Mouse (Mus musculus) G1E (cell line): ENCODE measurements around the gene Faf1. TPM values are rescaled to one million over a fixed set of nuclear protein-coding genes. Genes with fewer than 3 reads are reported as not detected.

Source experiments
- ATAC-seq: 2 replicates; pipeline ENCODE4 v1.8.0; 2016; ENCODE audit warnings: mild to moderate bottlenecking; ENCODE audit not compliant: insufficient number of reproducible peaks, poor library complexity, low FRiP score, severe bottlenecking; ENCODE audit errors: extremely low read depth
- DNase-seq: peaks from one replicate; pipeline ENCODE4 v3.0.0; 2012; ENCODE audit warnings: low spot score
- H3K27me3 ChIP-seq: 2 replicates; pipeline ENCODE4 v1.6.1; 2012; ENCODE audit warnings: mild to moderate bottlenecking, low read length, inconsistent platforms; ENCODE audit not compliant: insufficient read depth
- H3K36me3 ChIP-seq: replicated peaks from 2 replicates; pipeline ENCODE3; 2012; ENCODE audit warnings: mild to moderate bottlenecking, inconsistent platforms
- H3K4me1 ChIP-seq: 2 replicates; pipeline ENCODE4 v1.6.1; 2012; ENCODE audit warnings: low read depth, low read length, inconsistent platforms, mixed read lengths; ENCODE audit not compliant: insufficient read depth
- H3K4me3 ChIP-seq: 2 replicates; pipeline ENCODE4 v1.5.1; 2012; ENCODE audit warnings: low read depth, mild to moderate bottlenecking, inconsistent platforms, low read length, moderate library complexity, mixed read lengths
- H3K9me3 ChIP-seq: replicated peaks from 2 replicates; pipeline ENCODE4 v1.6.1; 2012; ENCODE audit warnings: inconsistent platforms
- CTCF ChIP-seq: IDR thresholded peaks from 2 replicates; pipeline ENCODE4 v1.5.1; 2012; ENCODE audit warnings: low read depth, low read length, inconsistent platforms, mixed read lengths
- GATA1 ChIP-seq: IDR thresholded peaks from 2 replicates; pipeline ENCODE4 v1.6.1; 2012; ENCODE audit warnings: borderline replicate concordance, low read length, inconsistent platforms, mixed read lengths
- GATA2 ChIP-seq: IDR thresholded peaks from 2 replicates; pipeline ENCODE4 v1.6.1; 2012; ENCODE audit warnings: low read depth, low read length, inconsistent platforms, borderline replicate concordance
- POLR2AphosphoS5 ChIP-seq: IDR thresholded peaks from 2 replicates; pipeline ENCODE4 v1.6.1; 2012; ENCODE audit warnings: low read depth, low read length, inconsistent platforms; ENCODE audit not compliant: insufficient replicate concordance
- TAL1 ChIP-seq: conservative IDR thresholded peaks from 2 replicates; pipeline ENCODE4 v1.6.1; 2012; ENCODE audit warnings: low read depth, low read length, inconsistent platforms, mixed read lengths
- polyA plus RNA-seq: library from polyadenylated mRNA; stranded (reverse); fragments of >175 nt; gene quantifications from 2 replicates; pipeline ENCODE4 v1.2.3, GENCODE M21; 2012
- total RNA-seq, 2 experiments: library from RNA; stranded (forward) in 1 of 2; stranded (reverse) in 1 of 2; fragments of 200-1000 nt in 1 of 2; fragments of >200 nt in 1 of 2; fragmentation: Nextera tagmentation in 1 of 2; gene quantifications; 2 replicates each; pipeline ENCODE4 v1.2.3; 2014 to 2017

Faf1 gene
- total and polyA plus RNA-seq, 3 experiments, result 7.1 to 71.9 (median 65.0) TPM

DNA sequence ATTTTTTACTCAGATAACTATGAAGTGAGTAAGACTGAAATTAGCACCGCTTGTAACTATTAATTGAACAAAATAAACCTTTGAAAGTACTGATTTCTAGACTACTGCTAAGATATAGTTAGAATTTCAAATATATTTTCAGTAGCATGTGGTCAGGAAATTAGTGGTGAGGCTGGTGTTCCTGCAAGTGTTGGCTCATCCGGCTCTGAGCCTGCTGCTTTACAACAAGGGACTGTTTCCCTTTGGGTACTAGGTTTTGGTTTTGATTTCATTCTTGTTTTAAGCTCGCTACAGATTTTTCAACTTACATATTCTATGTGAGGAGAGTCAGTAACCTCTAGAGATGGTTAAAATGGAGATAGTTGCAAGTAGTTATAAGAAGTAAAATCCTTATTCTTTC lies 84.1 kb downstream of the Faf1 start:
- ATAC-seq (no peak), DNase-seq (no peak)
- Histone ChIP-seq H3K27me3 (no peaks in the 10 kb centered on the region), H3K4me3 (no peak overlapping the region), H3K36me3 (peaks cover 11% of the 10 kb centered on the region), H3K4me1 (no peaks in the 10 kb centered on the region), H3K9me3 (no peaks in the 10 kb centered on the region)
- TF ChIP-seq GATA2, result no peak
- no peak for TF ChIP-seq TAL1
- TF ChIP-seq POLR2AphosphoS5, result no peak
- TF ChIP-seq CTCF, result no peak
- TF ChIP-seq GATA1, result no peak

DNA sequence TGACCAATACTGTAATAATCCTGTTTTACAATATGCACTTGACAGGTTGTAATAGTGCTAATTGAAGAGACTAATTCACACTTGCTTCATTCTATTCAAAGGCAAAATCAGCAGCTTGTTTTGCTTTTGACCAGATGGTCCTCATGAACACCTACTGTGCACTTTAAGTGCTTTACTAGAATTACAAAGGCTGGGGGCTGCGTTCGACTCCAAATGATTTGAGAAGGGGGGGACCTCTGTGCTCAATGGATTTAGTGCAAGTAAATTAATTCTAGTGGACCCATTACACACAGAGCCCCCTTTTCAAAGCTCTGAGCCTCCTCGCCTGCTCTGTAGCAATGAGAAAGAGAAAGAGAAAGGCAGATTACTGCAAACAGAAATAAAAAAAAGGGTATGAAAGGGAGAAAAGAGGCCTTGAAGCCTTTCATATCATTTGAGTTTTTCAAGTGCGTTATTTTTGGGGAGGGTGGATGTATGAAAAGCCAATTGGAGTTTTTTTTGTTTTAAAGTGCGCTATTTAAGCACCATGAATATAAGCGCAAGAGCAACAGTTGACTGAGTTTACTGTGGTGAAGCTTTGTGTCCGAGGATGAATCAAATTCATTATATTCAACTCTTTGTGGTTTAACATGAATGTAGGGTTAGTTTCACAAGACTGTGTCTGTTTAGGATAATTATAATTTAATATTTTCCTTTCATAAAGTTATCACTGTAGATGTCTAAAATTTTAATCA lies 86.5 kb downstream of the Faf1 start:
- Histone ChIP-seq H3K9me3 (no peaks in the 10 kb centered on the region), H3K4me3 (no peak overlapping the region), H3K36me3 (peaks cover 8% of the 10 kb centered on the region), H3K27me3 (no peaks in the 10 kb centered on the region), H3K4me1 (no peaks in the 10 kb centered on the region)
- TF ChIP-seq GATA1 (no peak), TAL1 (no peak), POLR2AphosphoS5 (no peak), CTCF (no peak), GATA2 (no peak)
- DNase-seq (no peak), ATAC-seq (no peak)

DNA sequence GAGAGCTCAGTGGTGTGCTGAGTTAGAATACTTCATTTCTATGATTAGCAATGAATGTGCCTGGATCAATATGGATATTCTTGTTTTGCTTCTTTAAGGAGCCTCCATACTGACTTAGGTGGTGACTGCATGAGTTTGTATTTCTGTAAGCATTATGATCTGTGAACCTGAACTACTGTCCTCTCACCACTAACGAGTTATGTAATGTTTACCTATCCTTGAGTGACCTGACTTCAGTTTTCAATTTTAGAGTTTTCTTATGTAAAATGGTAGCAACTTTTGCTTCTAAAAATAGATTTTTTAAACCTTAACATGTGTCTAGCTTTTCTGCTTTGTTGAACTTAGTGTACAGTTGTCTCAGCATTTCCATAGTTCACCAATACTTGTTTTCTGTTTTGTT lies 92.7 kb downstream of the Faf1 start:
- no peaks in the 10 kb centered on the region for H3K9me3 ChIP-seq
- H3K27me3 ChIP-seq, result no peaks in the 10 kb centered on the region
- no peak for DNase-seq
- no peaks in the 10 kb centered on the region for H3K4me1 ChIP-seq
- H3K4me3 ChIP-seq, result no peak overlapping the region
- TF ChIP-seq TAL1, result no peak
- no peak for TF ChIP-seq CTCF
- TF ChIP-seq GATA1, result no peak
- TF ChIP-seq POLR2AphosphoS5, result no peak
- TF ChIP-seq GATA2, result no peak
- ATAC-seq, result no peak
- peaks cover 10% of the 10 kb centered on the region for H3K36me3 ChIP-seq

DNA sequence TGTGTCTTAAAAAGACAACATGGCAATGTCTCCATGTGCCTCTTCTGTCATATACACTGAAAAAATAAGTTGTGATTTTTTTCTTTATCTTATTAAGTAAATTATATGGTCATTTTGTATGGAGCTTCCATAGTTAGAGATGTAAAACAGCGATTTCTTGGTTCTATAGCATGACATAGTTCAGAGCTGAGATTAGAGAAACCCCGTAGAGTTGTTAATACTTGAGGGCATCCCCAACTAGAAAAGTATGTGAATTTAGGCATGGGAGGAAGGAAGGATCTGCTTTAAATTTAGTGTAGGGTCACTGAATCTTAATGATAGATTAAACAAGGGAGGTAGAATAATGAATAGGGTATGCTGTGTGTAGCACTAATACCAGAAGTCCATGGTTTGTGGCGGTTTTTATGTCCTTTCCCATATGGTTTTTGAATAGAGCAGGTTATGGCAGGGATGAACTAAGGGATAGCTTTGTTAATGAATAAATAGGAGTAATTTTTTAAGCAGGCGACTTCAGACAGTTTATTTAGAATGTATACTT lies 106.3 kb downstream of the Faf1 start:
- TF ChIP-seq POLR2AphosphoS5, result no peak
- TF ChIP-seq GATA1, result no peak
- TF ChIP-seq CTCF, result no peak
- TF ChIP-seq TAL1, result no peak
- TF ChIP-seq GATA2, result no peak
- no peaks in the 10 kb centered on the region for H3K27me3 ChIP-seq
- ATAC-seq, result no peak
- DNase-seq, result no peak
- H3K36me3 ChIP-seq, result peaks cover 2% of the 10 kb centered on the region
- no peak overlapping the region for H3K4me3 ChIP-seq
- peaks cover 6% of the 10 kb centered on the region for H3K4me1 ChIP-seq
- H3K9me3 ChIP-seq, result no peaks in the 10 kb centered on the region

DNA sequence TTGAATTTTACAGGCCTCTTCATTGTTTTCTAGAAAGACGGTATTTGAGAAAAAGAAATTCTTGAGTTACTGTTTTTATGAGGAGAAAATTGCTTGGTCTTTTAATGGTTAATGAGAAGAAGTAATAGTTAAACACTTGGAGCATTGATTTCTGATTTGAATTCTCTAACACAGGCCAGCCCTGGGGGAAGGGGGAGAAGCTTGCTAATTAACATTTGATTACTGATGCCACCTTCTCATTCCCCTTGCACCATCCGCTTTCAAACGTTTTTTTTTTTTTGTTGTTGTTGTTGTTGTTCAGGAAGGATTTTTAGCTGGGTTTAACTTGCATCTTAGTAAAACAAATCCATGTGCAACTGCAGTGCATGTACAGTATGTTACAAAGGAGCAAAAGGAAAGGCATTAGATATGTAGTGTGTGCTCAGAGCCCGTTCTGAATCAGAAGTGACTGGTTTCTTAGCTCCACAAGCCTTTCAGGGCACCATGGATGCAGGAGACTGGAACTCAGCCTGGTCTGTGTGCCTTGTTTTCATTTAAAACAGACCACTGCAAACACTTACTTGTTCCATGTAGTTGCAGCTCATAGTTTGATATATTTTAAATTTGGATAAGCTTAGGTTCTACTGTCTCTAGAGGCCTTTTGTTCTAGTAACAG lies 113.1 kb downstream of the Faf1 start:
- H3K4me3 ChIP-seq, result no peak overlapping the region
- H3K36me3 ChIP-seq, result peaks cover 2% of the 10 kb centered on the region
- no peak for TF ChIP-seq CTCF
- TF ChIP-seq GATA1, result no peak
- no peak for DNase-seq
- peaks cover 17% of the 10 kb centered on the region for H3K4me1 ChIP-seq
- H3K9me3 ChIP-seq, result no peaks in the 10 kb centered on the region
- ATAC-seq, result no peak
- H3K27me3 ChIP-seq, result no peaks in the 10 kb centered on the region

DNA sequence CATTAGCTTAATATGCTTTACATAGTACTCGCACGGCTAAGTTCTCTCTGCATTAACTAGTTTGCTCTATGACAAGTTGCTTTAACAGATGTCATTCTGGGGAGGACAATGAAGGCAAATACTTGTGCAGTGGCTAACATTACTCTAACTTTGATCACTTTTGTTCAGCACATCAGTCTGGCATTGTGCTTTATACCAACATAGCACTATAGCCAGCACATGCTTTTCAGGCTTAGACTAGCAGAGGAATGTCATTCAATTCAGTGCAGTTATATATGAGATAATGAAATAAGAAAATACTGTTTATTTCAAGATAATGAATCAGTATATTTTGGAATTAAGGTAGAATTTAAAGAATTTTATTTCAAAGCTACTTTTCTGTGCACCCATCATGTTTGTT lies 115.9 kb downstream of the Faf1 start:
- no peak for ATAC-seq
- H3K9me3 ChIP-seq, result no peaks in the 10 kb centered on the region
- H3K27me3 ChIP-seq, result no peaks in the 10 kb centered on the region
- peaks cover 7% of the 10 kb centered on the region for H3K36me3 ChIP-seq
- TF ChIP-seq POLR2AphosphoS5 (no peak), TAL1 (no peak), GATA2 (no peak)
- peaks cover 11% of the 10 kb centered on the region for H3K4me1 ChIP-seq
- no peak for DNase-seq
- H3K4me3 ChIP-seq, result no peak overlapping the region

DNA sequence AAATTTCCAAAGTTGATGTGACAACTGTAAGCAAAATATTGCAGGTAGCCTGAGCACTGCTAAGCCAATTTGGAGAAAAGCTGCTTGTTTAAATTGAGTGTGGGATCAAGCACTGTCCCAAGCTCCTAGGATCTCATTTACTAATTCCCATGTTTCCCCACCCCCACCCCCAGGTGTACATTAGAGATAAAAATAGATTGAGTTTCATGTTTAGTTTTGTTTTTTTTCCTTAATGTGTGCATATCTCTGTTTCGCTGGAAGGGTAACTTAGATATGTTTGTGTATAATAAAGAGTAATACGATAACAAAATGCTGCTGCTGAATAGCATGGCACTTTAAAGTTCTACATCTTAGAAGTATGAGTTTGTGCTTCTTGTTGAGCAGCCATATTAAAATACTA lies 116.7 kb downstream of the Faf1 start:
- H3K4me1 ChIP-seq, result peaks cover 11% of the 10 kb centered on the region
- no peak for TF ChIP-seq POLR2AphosphoS5
- TF ChIP-seq GATA1, result no peak
- TF ChIP-seq CTCF, result no peak
- no peak for TF ChIP-seq TAL1
- TF ChIP-seq GATA2, result no peak
- ATAC-seq (no peak), DNase-seq (no peak)
- no peak overlapping the region for H3K4me3 ChIP-seq
- H3K9me3 ChIP-seq, result no peaks in the 10 kb centered on the region
- peaks cover 13% of the 10 kb centered on the region for H3K36me3 ChIP-seq
- H3K27me3 ChIP-seq, result no peaks in the 10 kb centered on the region
